Mouse (Mus musculus) urinary bladder, adult 2 months (tissue): ENCODE measurements around the gene Olfr68. TPM values are rescaled to one million over a fixed set of nuclear protein-coding genes. Genes with fewer than 3 reads are reported as not detected.
"Not testable (repeated sequence)": the region's sequence is repeated elsewhere in the genome, so short reads cannot be mapped to it uniquely, and the experiment has no call there.

Experiments used
- DNase-seq: peaks from one replicate; pipeline ENCODE4 v3.0.0; 2022; ENCODE audit warnings: low spot score
- polyA plus RNA-seq: library from polyadenylated mRNA; depleted of rRNA; stranded (reverse); fragments of >200 nt; gene quantifications from 2 replicates; pipeline ENCODE4 v1.2.3, GENCODE M21; 2012; rRNA removed

The Olfr68 gene
- polyA plus RNA-seq, 1 experiment: not detected

GRCm38 (mm10) chr7:103767687-103768086, 11.8 kb downstream of the Olfr68 start:
- DNase-seq: not testable (repeated sequence)

- DNase-seq: not testable (repeated sequence)
These were observed 17.3 kb downstream of the Olfr68 start for GRCm38 (mm10) chr7:103762212-103762611.

GRCm38 (mm10) chr7:103757233-103757632, 22.3 kb downstream of the Olfr68 start, which contains the start of gene Olfr630:
Gene Olfr630, minus strand, starts transcription at chr7:103757333.
- DNase-seq: no peak

GRCm38 (mm10) chr7:103744843-103745242, 34.7 kb downstream of the Olfr68 start, which contains the start of gene Olfr629:
Gene Olfr629, minus strand, starts transcription at chr7:103744943.
- no peak for DNase-seq

- no peak for DNase-seq
These were observed 49.4 kb downstream of the Olfr68 start, which contains the start of gene Olfr628 for GRCm38 (mm10) chr7:103730074-103730473. Gene Olfr628, plus strand, starts transcription at chr7:103730374.

Other genes with a start within 250 kb of the Olfr68 start
- not detected in 2 replicates for gene Olfr612, start 237.0 kb downstream of the Olfr68 start, polyA plus RNA-seq
- gene Olfr613, start 231.6 kb downstream of the Olfr68 start, polyA plus RNA-seq: not detected in 2 replicates
- not detected in 2 replicates for gene Olfr615, start 223.6 kb downstream of the Olfr68 start, polyA plus RNA-seq
- not detected in 2 replicates for gene Olfr616, start 210.6 kb downstream of the Olfr68 start, polyA plus RNA-seq
- not detected in 2 replicates for gene Olfr617, start 206.6 kb downstream of the Olfr68 start, polyA plus RNA-seq
- not detected in 2 replicates for gene Olfr618, start 189.6 kb downstream of the Olfr68 start, polyA plus RNA-seq
- not detected in 2 replicates for gene Olfr619, start 179.1 kb downstream of the Olfr68 start, polyA plus RNA-seq
- not detected in 2 replicates for gene Olfr620, start 167.2 kb downstream of the Olfr68 start, polyA plus RNA-seq
- gene Olfr622, start 137.0 kb downstream of the Olfr68 start, polyA plus RNA-seq: not detected in 2 replicates
- gene Olfr623, start 116.0 kb downstream of the Olfr68 start, polyA plus RNA-seq: not detected in 2 replicates
- gene Olfr624, start 108.5 kb downstream of the Olfr68 start, polyA plus RNA-seq: 0.01 and 0.03 TPM in 2 replicates
- not detected in 2 replicates for gene Olfr625-ps1, start 97.0 kb downstream of the Olfr68 start, polyA plus RNA-seq
- gene Olfr243, start 65.0 kb downstream of the Olfr68 start, polyA plus RNA-seq: not detected in 2 replicates
- not detected in 2 replicates for gene Olfr628, start 49.3 kb downstream of the Olfr68 start, polyA plus RNA-seq
- gene Olfr629, start 34.8 kb downstream of the Olfr68 start, polyA plus RNA-seq: not detected in 2 replicates
- not detected in 2 replicates for gene Olfr630, start 22.4 kb downstream of the Olfr68 start, polyA plus RNA-seq
- not detected in 2 replicates for gene Olfr69, start 8.1 kb downstream of the Olfr68 start, polyA plus RNA-seq
- not detected in 2 replicates for gene Olfr67, start 12.1 kb upstream of the Olfr68 start, polyA plus RNA-seq
- gene Hbb-bt, start 34.3 kb upstream of the Olfr68 start, polyA plus RNA-seq: 33.8 and 35.3 TPM in 2 replicates
- gene Hbb-bs, start 48.4 kb upstream of the Olfr68 start, polyA plus RNA-seq: 257 and 296 TPM in 2 replicates
- not detected in 2 replicates for gene Hbb-bh2, start 60.8 kb upstream of the Olfr68 start, polyA plus RNA-seq
- 0.15 and 0.18 TPM in 2 replicates for gene Hbb-bh1, start 63.5 kb upstream of the Olfr68 start, polyA plus RNA-seq
- gene Hbb-y, start 73.5 kb upstream of the Olfr68 start, polyA plus RNA-seq: 0.29 and 0.55 TPM in 2 replicates
- gene Olfr66, start 106.6 kb upstream of the Olfr68 start, polyA plus RNA-seq: not detected in 2 replicates
- gene Olfr64, start 114.8 kb upstream of the Olfr68 start, polyA plus RNA-seq: not detected in 2 replicates
- gene Olfr65, start 123.8 kb upstream of the Olfr68 start, polyA plus RNA-seq: not detected in 2 replicates
- gene Olfr631, start 149.1 kb upstream of the Olfr68 start, polyA plus RNA-seq: not detected in 2 replicates
- gene Olfr632, start 154.6 kb upstream of the Olfr68 start, polyA plus RNA-seq: not detected in 2 replicates
- gene Olfr633, start 164.7 kb upstream of the Olfr68 start, polyA plus RNA-seq: not detected in 2 replicates
- not detected in 2 replicates for gene Olfr635, start 191.5 kb upstream of the Olfr68 start, polyA plus RNA-seq
- not detected in 2 replicates for gene Olfr638, start 219.0 kb upstream of the Olfr68 start, polyA plus RNA-seq
- gene Olfr639, start 237.6 kb upstream of the Olfr68 start, polyA plus RNA-seq: not detected in 2 replicates
- not detected in 2 replicates for gene Olfr640, start 245.9 kb upstream of the Olfr68 start, polyA plus RNA-seq